Mouse (Mus musculus): Measurements from ENCODE around the gene Ntsr1. TPM values are rescaled to one million over a fixed set of nuclear protein-coding genes. Genes with fewer than 3 reads are reported as not detected.

Ntsr1 gene
- total and polyA plus RNA-seq, 2 experiments from 2014 or later = 0.40 to 1.1 TPM

DNA sequence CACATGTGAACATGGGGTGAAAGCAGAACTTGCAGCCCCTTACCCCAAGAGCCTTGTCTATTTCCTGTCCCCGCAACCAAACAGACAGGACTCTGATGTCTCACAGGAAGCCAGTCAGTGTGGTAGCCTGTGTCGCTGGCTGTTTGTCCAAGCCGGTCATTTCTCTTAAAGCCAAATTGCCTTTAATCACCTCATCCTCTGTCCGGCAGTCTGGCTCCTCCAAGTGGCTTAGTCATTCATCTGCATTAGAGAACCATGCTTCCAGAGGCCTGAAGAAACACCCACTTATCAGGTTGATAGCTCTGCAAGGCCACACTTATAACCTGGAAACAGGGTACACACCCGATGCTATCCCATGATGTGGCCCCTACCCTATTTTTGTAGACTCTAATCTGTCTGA, 62.4 kb downstream of the Ntsr1 start:
- no peak overlapping the region for H3K27ac ChIP-seq (ENCODE audit: low read depth)
- ATAC-seq (ENCODE audit: insufficient read depth, low read depth) (no peak), DNase-seq (ENCODE audit: low spot score) (no peak)
- no peak overlapping the region for H3K4me2 ChIP-seq (ENCODE audit: low read depth, low read length)
- no peaks in the 10 kb centered on the region for H3K27me3 ChIP-seq (ENCODE audit: control insufficient read depth, insufficient read depth, low read length)
- WGBS = 44% methylated on average over 5 of the region's 5 CpGs
- no peak overlapping the region for H3K9ac ChIP-seq (replicated peaks; ENCODE audit: low read depth, low read length)
- H3K4me1 ChIP-seq (ENCODE audit: control insufficient read depth, insufficient read depth) = no peaks in the 10 kb centered on the region
- no peak overlapping the region for H3K4me3 ChIP-seq (ENCODE audit: low read depth, low read length)
- no peaks in the 10 kb centered on the region for H3K9me3 ChIP-seq (replicated peaks; ENCODE audit: control insufficient read depth, low read length)
- no peaks in the 10 kb centered on the region for H3K36me3 ChIP-seq (replicated peaks; ENCODE audit: control insufficient read depth, insufficient read depth, low read length)
- TF ChIP-seq EP300 (IDR thresholded peaks at IDR 0.05; ENCODE audit: low read depth) (no peak), CTCF (IDR thresholded peaks at IDR 0.05; ENCODE audit: low read depth) (peak; percentile 11; the same call in 1 of the 2 replicates)

DNA sequence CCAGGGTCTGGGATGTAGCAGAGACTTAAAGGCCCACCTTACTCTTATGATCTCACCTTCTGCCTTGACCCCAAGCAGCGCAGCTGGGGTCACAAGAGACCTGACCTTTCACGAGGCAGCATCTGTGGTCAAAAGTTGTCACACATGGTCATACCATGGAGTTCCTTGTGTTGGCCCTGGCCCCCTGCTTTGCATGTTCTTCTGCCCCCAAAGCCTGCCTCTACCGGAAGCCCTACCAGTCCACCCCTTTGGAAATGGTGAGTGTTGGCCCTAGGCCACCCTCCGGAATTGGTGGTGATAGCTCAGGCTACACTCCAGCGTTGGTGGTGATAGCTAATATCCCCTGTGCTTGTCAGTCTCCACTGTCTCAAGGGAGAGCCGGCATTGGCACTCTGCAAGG, 63.5 kb downstream of the Ntsr1 start:
- Histone ChIP-seq H3K36me3 (replicated peaks; ENCODE audit: control insufficient read depth, insufficient read depth, low read length) (no peaks in the 10 kb centered on the region), H3K4me3 (ENCODE audit: low read depth, low read length) (no peak overlapping the region), H3K9ac (replicated peaks; ENCODE audit: low read depth, low read length) (no peak overlapping the region), H3K4me2 (ENCODE audit: low read depth, low read length) (no peak overlapping the region), H3K9me3 (replicated peaks; ENCODE audit: control insufficient read depth, low read length) (no peaks in the 10 kb centered on the region), H3K27me3 (ENCODE audit: control insufficient read depth, insufficient read depth, low read length) (no peaks in the 10 kb centered on the region), H3K4me1 (ENCODE audit: control insufficient read depth, insufficient read depth) (no peaks in the 10 kb centered on the region), H3K27ac (ENCODE audit: low read depth) (no peak overlapping the region)
- DNase-seq (ENCODE audit: low spot score) = no peak
- 45% methylated on average over 6 of the region's 6 CpGs for WGBS
- TF ChIP-seq EP300 (IDR thresholded peaks at IDR 0.05; ENCODE audit: low read depth) (no peak), CTCF (IDR thresholded peaks at IDR 0.05; ENCODE audit: low read depth) (no peak)
- no peak for ATAC-seq (ENCODE audit: insufficient read depth, low read depth)

DNA sequence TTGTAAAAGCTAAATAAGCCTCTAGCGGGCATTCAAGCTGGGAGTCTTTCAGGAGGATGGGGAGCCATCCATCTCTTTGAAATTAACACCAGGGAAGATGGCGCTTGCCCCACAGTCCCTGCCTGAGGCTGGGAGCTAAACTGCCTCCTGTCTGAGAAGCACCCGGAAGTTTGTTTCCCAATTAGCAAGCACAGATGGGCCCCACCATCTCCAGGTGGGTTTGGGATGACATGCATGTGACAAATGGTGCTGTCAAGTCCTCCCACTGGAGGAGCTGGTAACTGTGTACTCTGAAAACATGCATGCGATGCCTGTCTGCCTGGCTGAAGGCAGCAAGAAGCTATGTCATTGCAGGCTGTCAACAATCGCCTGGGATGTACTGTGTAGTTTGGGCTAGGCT, 64.1 kb downstream of the Ntsr1 start:
- WGBS = 37% methylated on average over 5 of the region's 5 CpGs
- no peaks in the 10 kb centered on the region for H3K36me3 ChIP-seq (replicated peaks; ENCODE audit: control insufficient read depth, insufficient read depth, low read length)
- no peak for TF ChIP-seq EP300 (IDR thresholded peaks at IDR 0.05; ENCODE audit: low read depth)
- no peak for TF ChIP-seq CTCF (IDR thresholded peaks at IDR 0.05; ENCODE audit: low read depth)

DNA sequence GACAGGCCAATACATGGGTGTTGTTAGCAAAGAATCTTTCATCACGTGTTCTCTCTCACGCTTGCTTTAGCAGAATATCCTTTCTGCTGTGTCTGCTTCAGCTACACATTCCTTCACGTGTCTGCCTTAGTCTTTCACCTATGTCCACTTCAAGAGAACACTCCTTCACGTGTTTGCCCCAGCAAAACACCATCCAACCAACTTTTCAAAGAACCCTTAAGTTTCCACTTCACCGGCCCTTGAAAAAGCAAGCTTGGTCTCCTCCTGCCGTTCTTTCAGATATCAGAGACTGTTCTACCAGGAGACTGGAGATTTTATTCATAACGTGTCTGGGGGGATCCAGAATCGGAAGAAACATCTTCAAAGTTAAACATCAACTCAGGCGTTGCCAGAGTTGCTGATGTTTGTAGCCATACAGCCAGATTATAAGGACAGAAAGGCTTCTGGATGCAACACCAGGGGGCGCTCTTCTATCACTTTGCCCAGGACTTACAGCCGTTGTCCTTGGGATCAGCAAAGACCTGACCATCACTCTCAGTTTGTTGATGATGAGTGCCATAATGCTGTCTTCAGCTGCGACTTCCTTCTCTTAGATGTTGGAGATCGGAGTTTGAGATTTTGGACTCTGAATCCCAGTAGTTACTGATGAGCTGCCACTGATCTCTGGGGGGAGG, 66.6 kb downstream of the Ntsr1 start:
- Histone ChIP-seq H3K36me3 (replicated peaks; ENCODE audit: control insufficient read depth, insufficient read depth, low read length) (no peaks in the 10 kb centered on the region), H3K27ac (ENCODE audit: low read depth) (no peak overlapping the region), H3K4me2 (ENCODE audit: low read depth, low read length) (no peak overlapping the region), H3K4me1 (ENCODE audit: control insufficient read depth, insufficient read depth) (0 out of 2 replicates have a peak, but pooled peaks cover 5% of the 10 kb centered on the region), H3K27me3 (ENCODE audit: control insufficient read depth, insufficient read depth, low read length) (no peaks in the 10 kb centered on the region), H3K4me3 (ENCODE audit: low read depth, low read length) (no peak overlapping the region), H3K9me3 (replicated peaks; ENCODE audit: control insufficient read depth, low read length) (no peaks in the 10 kb centered on the region), H3K9ac (replicated peaks; ENCODE audit: low read depth, low read length) (no peak overlapping the region)
- ATAC-seq (ENCODE audit: insufficient read depth, low read depth) (peak; percentile 58; the same call in 1 of the 2 replicates), DNase-seq (ENCODE audit: low spot score) (peak; percentile 39)
- TF ChIP-seq CTCF (IDR thresholded peaks at IDR 0.05; ENCODE audit: low read depth) (peak; percentile 77), EP300 (IDR thresholded peaks at IDR 0.05; ENCODE audit: low read depth) (no peak)
- 32% methylated on average over 13 of the region's 13 CpGs for WGBS

More for the DNA sequence above, 64.1 kb downstream of the Ntsr1 start:
- Histone ChIP-seq H3K27ac (ENCODE audit: low read depth) (no peak overlapping the region), H3K9me3 (replicated peaks; ENCODE audit: control insufficient read depth, low read length) (no peaks in the 10 kb centered on the region), H3K4me1 (ENCODE audit: control insufficient read depth, insufficient read depth) (0 out of 2 replicates have a peak, but pooled peaks cover 1% of the 10 kb centered on the region), H3K4me3 (ENCODE audit: low read depth, low read length) (no peak overlapping the region), H3K27me3 (ENCODE audit: control insufficient read depth, insufficient read depth, low read length) (no peaks in the 10 kb centered on the region), H3K9ac (replicated peaks; ENCODE audit: low read depth, low read length) (no peak overlapping the region), H3K4me2 (ENCODE audit: low read depth, low read length) (no peak overlapping the region)
- DNase-seq (ENCODE audit: low spot score) (no peak), ATAC-seq (ENCODE audit: insufficient read depth, low read depth) (no peak)

DNA sequence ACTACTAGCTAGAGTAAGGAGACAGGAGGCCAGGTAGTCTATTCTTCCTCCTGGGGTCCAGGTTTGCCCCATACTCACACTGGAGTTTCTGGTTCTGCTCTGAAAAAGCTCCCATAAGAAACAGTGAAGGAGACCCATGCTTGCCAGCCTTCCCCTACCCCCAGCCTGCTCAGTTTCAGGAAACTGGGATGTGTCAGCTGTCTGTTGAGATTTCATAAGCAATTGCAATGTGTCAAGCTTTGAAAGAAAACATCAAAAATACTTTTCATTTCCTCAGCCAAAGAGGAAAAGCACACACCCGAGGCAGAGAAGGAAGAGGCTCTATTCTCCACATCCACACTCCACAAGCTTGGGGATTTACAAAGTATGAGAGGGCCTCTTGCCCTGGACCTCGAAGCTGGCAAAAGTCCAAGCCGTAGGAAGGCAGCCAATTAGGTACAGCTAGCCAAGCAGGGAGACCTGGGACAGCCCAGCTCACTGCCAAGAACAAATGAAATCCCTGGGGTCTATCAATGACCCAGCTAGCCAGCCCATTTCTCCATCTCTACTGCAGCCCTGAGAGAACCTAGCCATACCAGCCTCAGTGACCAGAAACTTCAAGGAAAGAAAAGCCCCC, 69.4 kb downstream of the Ntsr1 start:
- ATAC-seq (ENCODE audit: insufficient read depth, low read depth) = peak; percentile 58; the same call in 1 of the 2 replicates
- H3K27me3 ChIP-seq (ENCODE audit: control insufficient read depth, insufficient read depth, low read length) = no peaks in the 10 kb centered on the region
- TF ChIP-seq CTCF (IDR thresholded peaks at IDR 0.05; ENCODE audit: low read depth) (no peak), EP300 (IDR thresholded peaks at IDR 0.05; ENCODE audit: low read depth) (no peak)
- H3K36me3 ChIP-seq (replicated peaks; ENCODE audit: control insufficient read depth, insufficient read depth, low read length) = no peaks in the 10 kb centered on the region
- no peak overlapping the region for H3K4me3 ChIP-seq (ENCODE audit: low read depth, low read length)
- no peak overlapping the region for H3K4me2 ChIP-seq (ENCODE audit: low read depth, low read length)
- H3K9ac ChIP-seq (replicated peaks; ENCODE audit: low read depth, low read length) = no peak overlapping the region
- DNase-seq (ENCODE audit: low spot score) = peak; percentile 47
- H3K4me1 ChIP-seq (ENCODE audit: control insufficient read depth, insufficient read depth) = 0 out of 2 replicates have a peak, but pooled peaks cover 5% of the 10 kb centered on the region
- H3K9me3 ChIP-seq (replicated peaks; ENCODE audit: control insufficient read depth, low read length) = no peaks in the 10 kb centered on the region
- 9% methylated on average over 3 of the region's 3 CpGs for WGBS
- no peak overlapping the region for H3K27ac ChIP-seq (ENCODE audit: low read depth)

Measured in heart, postnatal 0 days (tissue).